Mouse (Mus musculus) midbrain, embryonic 11.5 days (tissue): Measurements from ENCODE around the gene Ncbp1. TPM values are rescaled to one million over a fixed set of nuclear protein-coding genes. Genes with fewer than 3 reads are reported as not detected.

Experiments used
- ATAC-seq: fragments of 200-750 bp; cut with Nextera tagmentation; 2 replicates; pipeline ENCODE4 v1.8.0; 2017; ENCODE audit warnings: moderate TSS enrichment, moderate library complexity; ENCODE audit not compliant: low FRiP score
- DNase-seq: peaks from one replicate; pipeline ENCODE4 v3.0.0; 2015; ENCODE audit warnings: low spot score; ENCODE audit errors: missing footprints
- H3K27ac ChIP-seq: fragments of 300-500 bp; sonication (generic); 2 replicates; pipeline ENCODE4 v1.5.1; 2014; ENCODE audit warnings: low read depth, low read length
- H3K27me3 ChIP-seq: fragments of 300-500 bp; sonication (generic); 2 replicates; pipeline ENCODE4 v1.6.1; 2014; ENCODE audit warnings: mild to moderate bottlenecking, low read length, moderate library complexity, mixed read lengths; ENCODE audit not compliant: control insufficient read depth, insufficient read depth
- H3K36me3 ChIP-seq: fragments of 300-500 bp; sonication (generic); 2 replicates; pipeline ENCODE4 v1.6.1; 2014; ENCODE audit warnings: mild to moderate bottlenecking, low read length, moderate library complexity, mixed read lengths; ENCODE audit not compliant: control insufficient read depth, insufficient read depth
- H3K4me1 ChIP-seq: fragments of 300-500 bp; sonication (generic); 2 replicates; pipeline ENCODE4 v1.6.1; 2014; ENCODE audit warnings: low read length; ENCODE audit not compliant: control insufficient read depth, insufficient read depth
- H3K4me2 ChIP-seq: fragments of 300-500 bp; sonication (generic); 2 replicates; pipeline ENCODE4 v1.6.1; 2014; ENCODE audit warnings: mild to moderate bottlenecking, moderate library complexity
- H3K4me3 ChIP-seq: fragments of 300-500 bp; sonication (generic); 2 replicates; pipeline ENCODE4 v1.5.1; 2014; ENCODE audit warnings: low read depth, low read length
- H3K9ac ChIP-seq: fragments of 300-500 bp; sonication (generic); 2 replicates; pipeline ENCODE4 v1.6.1; 2014; ENCODE audit warnings: low read length
- H3K9me3 ChIP-seq: fragments of 300-500 bp; sonication (generic); 2 replicates; pipeline ENCODE4 v1.6.1; 2016; ENCODE audit warnings: low read length; ENCODE audit not compliant: control insufficient read depth
- WGBS: fragments of 180-500 bp; shearing (Covaris S2); extraction: QIAGEN DNeasy Blood & Tissue Kit; methylation state at CpG from one replicate; pipeline ENCODE4 v1.1.7; 2014; 5-methylcytosine and 5-hydroxymethylcytosine counted together
- polyA plus RNA-seq: library from polyadenylated mRNA; unstranded; fragments of >200 nt; fragmentation: Nextera tagmentation; extraction: Ambion mirVana; gene quantifications from 2 replicates; pipeline ENCODE4 v1.2.1, GENCODE M21; 2014

Ncbp1 gene
- polyA plus RNA-seq, 1 experiment from 2014 or later: 143 TPM

- peak; percentile 51 for DNase-seq
- Histone ChIP-seq H3K36me3 (peaks cover 43% of the 10 kb centered on the region), H3K4me2 (no peak overlapping the region), H3K4me1 (no peaks in the 10 kb centered on the region), H3K9ac (no peak overlapping the region), H3K27me3 (no peaks in the 10 kb centered on the region), H3K4me3 (no peak overlapping the region), H3K27ac (no peak overlapping the region), H3K9me3 (no peaks in the 10 kb centered on the region)
- ATAC-seq: no peak
- WGBS: 83% methylated on average over 3 of the region's 3 CpGs
Observed at GRCm38 (mm10) chr4:46120767-46121166, 17.6 kb upstream of the Ncbp1 start.

DNA sequence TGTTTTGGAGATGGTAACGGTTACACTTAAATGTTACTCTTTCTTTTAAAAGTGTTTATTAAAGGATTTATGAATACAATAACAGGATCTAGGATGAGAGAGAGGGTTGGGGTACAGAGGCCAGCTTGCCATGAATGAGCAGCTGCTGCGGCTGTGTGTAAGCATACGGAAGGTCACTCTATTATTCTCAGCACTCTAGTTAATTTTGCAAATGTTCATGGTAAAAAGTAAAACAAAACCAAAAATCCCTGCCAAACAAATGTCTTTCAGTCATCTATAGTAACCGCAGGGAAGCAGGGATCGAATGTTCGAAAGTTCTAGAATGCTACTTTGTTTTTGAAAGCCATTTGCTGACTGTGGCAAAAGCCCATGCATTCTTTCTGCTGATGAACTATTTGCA lies 15.1 kb upstream of the Ncbp1 start:
- Histone ChIP-seq H3K4me3 (no peak overlapping the region), H3K27me3 (no peaks in the 10 kb centered on the region), H3K27ac (no peak overlapping the region), H3K4me2 (no peak overlapping the region), H3K9me3 (no peaks in the 10 kb centered on the region), H3K9ac (no peak overlapping the region), H3K4me1 (no peaks in the 10 kb centered on the region), H3K36me3 (peaks cover 39% of the 10 kb centered on the region)
- DNase-seq (peak; percentile 62), ATAC-seq (no peak)
- WGBS: 93% methylated on average over 6 of the region's 6 CpGs

- no peak overlapping the region for H3K4me3 ChIP-seq
- H3K27ac ChIP-seq: no peak overlapping the region
- no peaks in the 10 kb centered on the region for H3K9me3 ChIP-seq
- no peak overlapping the region for H3K4me2 ChIP-seq
- H3K36me3 ChIP-seq: peaks cover 33% of the 10 kb centered on the region
- H3K9ac ChIP-seq: no peak overlapping the region
- 55% methylated on average over 2 of the region's 2 CpGs for WGBS
- peak; percentile 94 for DNase-seq
- no peaks in the 10 kb centered on the region for H3K4me1 ChIP-seq
- no peaks in the 10 kb centered on the region for H3K27me3 ChIP-seq
- ATAC-seq: no peak
Observed at GRCm38 (mm10) chr4:46126541-46126940, 11.9 kb upstream of the Ncbp1 start.

- Histone ChIP-seq H3K4me2 (no peak overlapping the region), H3K9ac (no peak overlapping the region), H3K27me3 (no peaks in the 10 kb centered on the region), H3K4me1 (no peaks in the 10 kb centered on the region), H3K9me3 (no peaks in the 10 kb centered on the region), H3K4me3 (no peak overlapping the region), H3K27ac (no peak overlapping the region), H3K36me3 (peaks cover 30% of the 10 kb centered on the region)
- DNase-seq (no peak), ATAC-seq (no peak)
- WGBS: 80% methylated on average over 8 of the region's 8 CpGs
Observed at GRCm38 (mm10) chr4:46129311-46130004, 9.0 kb upstream of the Ncbp1 start.

GRCm38 (mm10) chr4:46130221-46130620 lies 8.2 kb upstream of the Ncbp1 start:
- Histone ChIP-seq H3K4me3 (no peak overlapping the region), H3K27ac (no peak overlapping the region), H3K27me3 (no peaks in the 10 kb centered on the region), H3K4me1 (no peaks in the 10 kb centered on the region), H3K4me2 (no peak overlapping the region), H3K9me3 (no peaks in the 10 kb centered on the region), H3K9ac (no peak overlapping the region), H3K36me3 (peaks cover 25% of the 10 kb centered on the region)
- 71% methylated on average over 3 of the region's 3 CpGs for WGBS
- DNase-seq (peak; percentile 90), ATAC-seq (no peak)

DNA sequence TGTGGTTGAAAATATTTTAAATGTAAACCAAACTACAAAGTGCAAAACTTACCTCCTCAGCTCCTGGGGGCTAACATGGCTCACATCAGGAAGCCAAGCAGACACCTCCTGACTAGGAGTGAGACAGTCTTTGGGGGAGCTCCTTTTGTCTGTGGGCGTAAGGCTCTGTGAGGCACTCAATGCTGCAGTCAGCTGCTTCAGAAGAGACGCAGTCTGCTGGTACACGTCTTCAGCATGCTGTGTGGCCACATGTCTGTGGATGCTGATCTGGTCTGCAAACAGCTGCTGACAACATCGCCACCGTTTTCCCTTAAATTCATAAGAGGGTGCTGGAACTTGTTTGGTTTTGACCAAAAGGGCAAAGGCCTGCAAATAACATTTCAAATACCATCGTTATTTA lies 6.6 kb upstream of the Ncbp1 start:
- no peak overlapping the region for H3K9ac ChIP-seq
- WGBS: 88% methylated on average over 6 of the region's 6 CpGs
- H3K9me3 ChIP-seq: no peaks in the 10 kb centered on the region
- ATAC-seq (no peak), DNase-seq (peak; percentile 68)
- H3K27me3 ChIP-seq: no peaks in the 10 kb centered on the region
- H3K4me3 ChIP-seq: no peak overlapping the region
- no peak overlapping the region for H3K27ac ChIP-seq
- H3K4me2 ChIP-seq: no peak overlapping the region
- H3K36me3 ChIP-seq: peaks cover 21% of the 10 kb centered on the region
- H3K4me1 ChIP-seq: no peaks in the 10 kb centered on the region

- H3K27ac ChIP-seq: peak overlapping the region; percentile 98
- no peaks in the 10 kb centered on the region for H3K27me3 ChIP-seq
- H3K9me3 ChIP-seq: no peaks in the 10 kb centered on the region
- DNase-seq (peak; percentile 84), ATAC-seq (peak; percentile 82)
- 8% methylated on average over 17 of the region's 17 CpGs for WGBS
- H3K4me2 ChIP-seq: peak overlapping the region; percentile 80
- H3K4me1 ChIP-seq: peaks cover 17% of the 10 kb centered on the region
- H3K36me3 ChIP-seq: peaks cover 3% of the 10 kb centered on the region; the same call in 1 of the 2 replicates
- H3K4me3 ChIP-seq: peak overlapping the region; percentile 93
- H3K9ac ChIP-seq: peak overlapping the region; percentile 97
Observed at GRCm38 (mm10) chr4:46137629-46138286, 655 bp upstream of the Ncbp1 start.

DNA sequence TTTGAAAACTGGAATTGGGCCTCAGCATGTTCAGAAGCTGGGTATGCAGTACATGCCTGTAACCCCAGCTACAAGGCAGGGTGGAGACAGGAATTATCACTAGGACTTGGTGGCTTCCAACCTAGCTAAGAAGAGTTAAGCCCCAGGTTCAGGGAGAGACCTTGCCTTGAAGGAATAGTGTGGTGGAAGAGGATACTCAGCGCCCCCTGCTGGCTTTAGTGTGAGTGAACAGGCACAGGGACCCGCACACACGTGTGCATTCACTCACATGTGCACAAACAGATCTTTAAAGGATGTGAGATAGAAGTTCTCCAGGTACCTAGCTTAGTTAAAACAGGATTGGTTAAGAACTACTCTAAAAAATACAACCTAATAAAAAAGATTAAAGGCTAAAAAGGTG lies 5.9 kb downstream of the Ncbp1 start:
- Histone ChIP-seq H3K4me3 (no peak overlapping the region), H3K27ac (no peak overlapping the region), H3K4me1 (peaks cover 9% of the 10 kb centered on the region), H3K9ac (no peak overlapping the region), H3K4me2 (no peak overlapping the region), H3K9me3 (no peaks in the 10 kb centered on the region), H3K36me3 (peaks cover 3% of the 10 kb centered on the region), H3K27me3 (no peaks in the 10 kb centered on the region)
- ATAC-seq (no peak), DNase-seq (peak; percentile 82)
- WGBS: 71% methylated on average over 3 of the region's 3 CpGs

GRCm38 (mm10) chr4:46146881-46147280 lies 8.5 kb downstream of the Ncbp1 start:
- 83% methylated on average over 1 of the region's 1 CpGs for WGBS

More at GRCm38 (mm10) chr4:46146881-46147280, 8.5 kb downstream of the Ncbp1 start:
- no peak overlapping the region for H3K4me3 ChIP-seq
- H3K9me3 ChIP-seq: no peaks in the 10 kb centered on the region
- H3K36me3 ChIP-seq: peaks cover 3% of the 10 kb centered on the region
- H3K4me1 ChIP-seq: no peaks in the 10 kb centered on the region
- DNase-seq (no peak), ATAC-seq (no peak)
- no peaks in the 10 kb centered on the region for H3K27me3 ChIP-seq
- no peak overlapping the region for H3K4me2 ChIP-seq
- H3K9ac ChIP-seq: no peak overlapping the region
- H3K27ac ChIP-seq: no peak overlapping the region
